Mouse (Mus musculus) limb, embryonic 11.5 days (tissue): ENCODE data around the gene St5. TPM values are rescaled to one million over a fixed set of nuclear protein-coding genes. Genes with fewer than 3 reads are reported as not detected.

Experiments used
- ATAC-seq: fragments of 200-750 bp; cut with Nextera tagmentation; 2 replicates; pipeline ENCODE4 v1.8.0; 2017; ENCODE audit warnings: low read depth; ENCODE audit not compliant: insufficient number of reproducible peaks, low FRiP score, low TSS enrichment
- DNase-seq: peaks from one replicate; pipeline ENCODE4 v3.0.0-alpha.2; 2015; ENCODE audit warnings: low spot score
- H3K27ac ChIP-seq: fragments of 300-500 bp; sonication (generic); replicated peaks from 2 replicates; pipeline ENCODE4 v1.5.1; 2014; ENCODE audit warnings: low read depth, mild to moderate bottlenecking, low read length
- H3K27me3 ChIP-seq: fragments of 300-500 bp; sonication (generic); 2 replicates; pipeline ENCODE4 v1.6.1; 2014; ENCODE audit warnings: mild to moderate bottlenecking, low read length, mixed read lengths; ENCODE audit not compliant: control insufficient read depth, insufficient read depth
- H3K36me3 ChIP-seq: fragments of 300-500 bp; sonication (generic); 2 replicates; pipeline ENCODE4 v1.6.1; 2014; ENCODE audit warnings: mild to moderate bottlenecking, low read length, moderate library complexity, mixed read lengths; ENCODE audit not compliant: control insufficient read depth, insufficient read depth
- H3K4me1 ChIP-seq: fragments of 300-500 bp; sonication (generic); 2 replicates; pipeline ENCODE4 v1.6.1; 2014; ENCODE audit warnings: low read length, mixed read lengths; ENCODE audit not compliant: control insufficient read depth, insufficient read depth
- H3K4me2 ChIP-seq: fragments of 300-500 bp; sonication (generic); 2 replicates; pipeline ENCODE4 v1.6.1; 2014; ENCODE audit warnings: low read depth, mild to moderate bottlenecking, moderate library complexity; ENCODE audit not compliant: severe bottlenecking
- H3K4me3 ChIP-seq: fragments of 300-500 bp; sonication (generic); 2 replicates; pipeline ENCODE4 v1.5.1; 2014; ENCODE audit warnings: low read depth, low read length
- H3K9ac ChIP-seq: fragments of 300-500 bp; sonication (generic); 2 replicates; pipeline ENCODE4 v1.6.1; 2014; ENCODE audit warnings: mild to moderate bottlenecking, low read length
- H3K9me3 ChIP-seq: fragments of 300-500 bp; sonication (generic); 2 replicates; pipeline ENCODE4 v1.6.1; 2016; ENCODE audit warnings: low read length; ENCODE audit not compliant: control insufficient read depth
- WGBS: fragments of 180-500 bp; shearing (Covaris S2); extraction: QIAGEN DNeasy Blood & Tissue Kit; methylation state at CpG from one replicate; pipeline ENCODE4 v1.1.7; 2014; 5-methylcytosine and 5-hydroxymethylcytosine counted together
- polyA plus RNA-seq: library from polyadenylated mRNA; unstranded; fragments of >200 nt; fragmentation: Nextera tagmentation; extraction: Ambion mirVana; gene quantifications from 2 replicates; pipeline ENCODE4 v1.2.1, GENCODE M21; 2014

Gene St5
- polyA plus RNA-seq, 1 experiment from 2014 or later, result 52.3 TPM

DNA sequence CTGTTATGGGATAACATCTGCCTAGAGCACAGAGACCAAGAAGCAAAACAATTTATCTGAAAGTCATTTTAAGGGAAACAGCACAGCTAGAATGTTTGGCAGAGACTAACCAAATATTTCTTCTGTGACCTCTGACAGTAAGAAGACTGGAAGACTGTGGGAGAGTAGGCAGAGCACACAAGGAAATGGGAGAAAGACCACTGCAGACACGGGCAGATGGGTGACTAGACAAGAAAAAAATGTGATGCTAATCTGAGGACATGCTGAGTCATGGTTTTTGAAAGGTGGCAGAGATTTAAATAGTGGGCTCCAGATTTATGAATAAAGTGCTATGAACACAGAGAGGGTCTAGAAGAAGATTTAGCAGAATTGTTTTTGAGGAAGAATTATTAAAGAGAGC is 61.4 kb downstream of the St5 start:
- no peak for DNase-seq
- 68% methylated on average over 1 of the region's 1 CpGs for WGBS

DNA sequence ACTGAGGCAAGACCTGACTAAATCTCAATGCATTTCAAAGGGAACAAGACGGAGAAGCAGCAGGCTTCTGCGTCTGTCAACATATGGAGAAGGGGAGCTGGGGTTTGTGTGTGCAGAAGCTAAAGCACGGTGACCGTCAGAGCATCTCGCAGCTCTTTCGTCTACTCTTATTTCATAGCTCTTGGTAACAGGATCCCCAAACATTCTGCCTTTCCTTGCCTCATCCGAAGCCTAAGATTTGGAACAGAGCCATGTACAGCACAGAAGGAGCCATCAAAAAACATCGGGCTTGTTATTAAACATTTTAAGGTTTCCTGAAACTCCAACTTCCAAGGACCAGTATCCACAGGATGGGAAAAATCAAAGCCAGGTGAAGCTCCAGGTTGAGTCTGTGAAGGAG is 62.3 kb downstream of the St5 start:
- no peaks in the 10 kb centered on the region for H3K27me3 ChIP-seq
- H3K27ac ChIP-seq, result no peak overlapping the region
- ATAC-seq, result no peak
- no peaks in the 10 kb centered on the region for H3K4me1 ChIP-seq
- DNase-seq, result no peak
- H3K36me3 ChIP-seq, result no peaks in the 10 kb centered on the region
- WGBS, result 76% methylated on average over 8 of the region's 8 CpGs
- no peak overlapping the region for H3K4me2 ChIP-seq
- H3K9me3 ChIP-seq, result no peaks in the 10 kb centered on the region
- H3K9ac ChIP-seq, result no peak overlapping the region
- H3K4me3 ChIP-seq, result no peak overlapping the region

More for the DNA sequence above, 61.4 kb downstream of the St5 start:
- Histone ChIP-seq H3K27me3 (no peaks in the 10 kb centered on the region), H3K9ac (no peak overlapping the region), H3K4me1 (no peaks in the 10 kb centered on the region), H3K4me3 (no peak overlapping the region), H3K27ac (no peak overlapping the region), H3K4me2 (no peak overlapping the region), H3K9me3 (no peaks in the 10 kb centered on the region), H3K36me3 (no peaks in the 10 kb centered on the region)
- ATAC-seq, result no peak

DNA sequence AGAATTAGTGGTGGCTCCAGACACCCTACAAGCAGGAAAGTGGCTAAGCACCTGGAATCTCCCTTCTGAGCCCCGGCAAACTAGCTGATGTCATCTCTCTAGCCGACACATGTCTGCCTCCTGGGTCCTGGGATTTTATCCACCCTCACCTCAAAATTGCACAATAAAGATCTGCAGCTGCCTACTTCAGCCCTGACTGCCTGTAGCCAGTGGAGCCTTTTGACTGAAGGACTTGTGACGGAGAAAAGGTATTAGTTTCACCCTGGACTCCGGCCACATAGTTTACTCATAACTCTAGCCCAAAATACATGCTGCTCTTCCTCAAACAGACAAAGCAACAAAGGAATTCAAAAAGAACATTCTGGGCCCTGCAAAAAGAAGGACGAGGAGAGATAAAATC is 66.0 kb downstream of the St5 start:
- WGBS, result 68% methylated on average over 5 of the region's 5 CpGs
- H3K9me3 ChIP-seq, result no peaks in the 10 kb centered on the region
- H3K4me2 ChIP-seq, result no peak overlapping the region
- DNase-seq (no peak), ATAC-seq (no peak)
- no peak overlapping the region for H3K27ac ChIP-seq
- no peak overlapping the region for H3K4me3 ChIP-seq
- no peaks in the 10 kb centered on the region for H3K36me3 ChIP-seq
- no peaks in the 10 kb centered on the region for H3K27me3 ChIP-seq
- H3K9ac ChIP-seq, result no peak overlapping the region
- no peaks in the 10 kb centered on the region; the same call in 1 of the 2 replicates for H3K4me1 ChIP-seq

DNA sequence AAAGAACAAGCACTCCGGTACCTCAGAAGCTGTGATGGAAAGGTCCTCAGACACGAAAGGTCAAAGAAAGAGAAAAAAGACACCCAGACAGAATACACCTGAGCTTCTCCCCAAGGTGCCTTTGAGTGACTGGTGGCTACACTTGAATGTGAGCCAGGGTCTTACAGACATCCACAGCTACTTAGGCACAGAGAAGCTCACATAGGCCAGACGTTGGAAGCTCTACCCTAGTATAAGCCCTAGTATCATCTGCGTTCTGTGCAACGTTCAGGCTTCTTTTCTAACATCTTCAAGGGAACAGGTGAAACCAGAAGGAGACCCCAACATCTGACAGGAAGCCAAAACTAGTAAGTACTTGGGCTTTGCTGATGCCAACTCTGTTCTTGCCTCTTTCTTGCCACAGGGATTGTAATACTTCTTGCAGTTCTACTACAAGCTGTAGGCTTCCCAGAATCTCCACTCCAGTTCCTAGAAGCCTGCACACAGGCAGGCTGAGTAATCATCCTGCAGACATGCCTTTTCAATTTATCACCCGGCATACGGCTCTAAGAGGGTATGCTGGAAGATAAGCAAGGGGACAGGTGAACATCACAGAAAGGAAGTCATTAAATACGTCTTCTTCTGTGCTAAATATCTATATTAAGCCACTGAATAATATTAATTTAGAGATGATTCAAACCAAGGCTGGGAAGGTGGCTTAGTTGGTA is 67.2 kb downstream of the St5 start:
- H3K27me3 ChIP-seq, result no peaks in the 10 kb centered on the region
- no peaks in the 10 kb centered on the region for H3K9me3 ChIP-seq
- H3K4me3 ChIP-seq, result no peak overlapping the region
- H3K36me3 ChIP-seq, result no peaks in the 10 kb centered on the region
- WGBS, result 81% methylated on average over 8 of the region's 8 CpGs
- H3K4me2 ChIP-seq, result no peak overlapping the region
- DNase-seq (no peak), ATAC-seq (no peak)
- H3K9ac ChIP-seq, result no peak overlapping the region
- no peak overlapping the region for H3K27ac ChIP-seq
- no peaks in the 10 kb centered on the region; the same call in 1 of the 2 replicates for H3K4me1 ChIP-seq

DNA sequence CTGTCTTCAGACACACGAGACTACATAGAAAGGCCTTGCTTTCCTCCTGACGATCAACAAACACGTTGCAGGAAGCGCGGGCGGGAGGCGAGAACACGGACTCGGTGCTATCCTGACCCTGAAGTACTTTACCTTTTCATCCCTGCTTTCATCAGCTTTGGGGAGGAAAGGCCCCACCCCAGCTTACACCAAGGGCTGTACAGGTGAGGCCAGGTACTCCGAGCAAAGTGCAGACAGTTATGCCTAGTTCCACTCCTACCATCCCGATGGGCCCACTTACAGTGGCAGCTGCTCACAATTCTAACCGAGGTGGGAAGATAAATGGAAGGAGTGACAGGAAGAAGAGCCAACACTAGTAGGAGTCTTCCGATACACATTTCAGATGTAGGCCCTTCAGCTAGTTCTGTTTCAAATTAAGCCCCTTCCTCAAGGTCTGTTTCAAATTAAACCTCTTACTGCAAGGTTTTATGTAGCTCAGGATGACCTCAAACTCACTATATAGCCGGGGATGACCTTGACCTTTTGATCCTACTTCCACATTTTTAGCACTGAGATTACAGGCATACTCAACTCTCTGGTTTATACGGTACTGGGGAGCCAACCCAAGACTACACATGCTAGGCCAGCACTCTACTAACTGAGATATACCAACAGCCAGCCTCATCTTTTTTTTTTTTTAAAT is 69.9 kb downstream of the St5 start:
- Histone ChIP-seq H3K9ac (no peak overlapping the region), H3K4me1 (no peaks in the 10 kb centered on the region; the same call in 1 of the 2 replicates), H3K4me3 (no peak overlapping the region), H3K27me3 (no peaks in the 10 kb centered on the region), H3K36me3 (no peaks in the 10 kb centered on the region), H3K27ac (no peak overlapping the region), H3K4me2 (no peak overlapping the region), H3K9me3 (no peaks in the 10 kb centered on the region)
- no peak for ATAC-seq
- WGBS, result 45% methylated on average over 15 of the region's 15 CpGs
- DNase-seq, result no peak

DNA sequence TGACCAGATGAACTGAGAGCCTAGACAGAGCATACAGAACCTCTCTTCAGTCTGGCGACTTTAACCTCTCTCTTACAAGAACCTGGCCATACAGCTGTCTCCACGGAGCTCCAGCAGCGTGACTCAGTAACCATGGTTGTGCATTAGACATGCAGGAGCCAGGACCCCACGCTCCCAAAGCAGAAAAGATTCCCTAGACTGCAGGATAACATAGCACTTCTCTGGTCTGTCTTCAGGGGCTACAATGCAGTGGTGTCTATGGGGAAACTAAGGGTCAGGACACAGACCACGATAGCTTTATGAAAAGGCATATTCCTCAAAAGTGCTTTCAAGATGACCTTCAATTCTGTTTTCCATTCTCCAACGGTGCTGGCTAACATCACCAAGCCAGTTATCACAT is 72.1 kb downstream of the St5 start:
- Histone ChIP-seq H3K27ac (no peak overlapping the region), H3K9me3 (no peaks in the 10 kb centered on the region), H3K36me3 (no peaks in the 10 kb centered on the region), H3K4me2 (no peak overlapping the region), H3K4me1 (no peaks in the 10 kb centered on the region; the same call in 1 of the 2 replicates), H3K27me3 (no peaks in the 10 kb centered on the region), H3K9ac (no peak overlapping the region), H3K4me3 (no peak overlapping the region)
- ATAC-seq, result no peak
- 82% methylated on average over 6 of the region's 6 CpGs for WGBS
- no peak for DNase-seq

DNA sequence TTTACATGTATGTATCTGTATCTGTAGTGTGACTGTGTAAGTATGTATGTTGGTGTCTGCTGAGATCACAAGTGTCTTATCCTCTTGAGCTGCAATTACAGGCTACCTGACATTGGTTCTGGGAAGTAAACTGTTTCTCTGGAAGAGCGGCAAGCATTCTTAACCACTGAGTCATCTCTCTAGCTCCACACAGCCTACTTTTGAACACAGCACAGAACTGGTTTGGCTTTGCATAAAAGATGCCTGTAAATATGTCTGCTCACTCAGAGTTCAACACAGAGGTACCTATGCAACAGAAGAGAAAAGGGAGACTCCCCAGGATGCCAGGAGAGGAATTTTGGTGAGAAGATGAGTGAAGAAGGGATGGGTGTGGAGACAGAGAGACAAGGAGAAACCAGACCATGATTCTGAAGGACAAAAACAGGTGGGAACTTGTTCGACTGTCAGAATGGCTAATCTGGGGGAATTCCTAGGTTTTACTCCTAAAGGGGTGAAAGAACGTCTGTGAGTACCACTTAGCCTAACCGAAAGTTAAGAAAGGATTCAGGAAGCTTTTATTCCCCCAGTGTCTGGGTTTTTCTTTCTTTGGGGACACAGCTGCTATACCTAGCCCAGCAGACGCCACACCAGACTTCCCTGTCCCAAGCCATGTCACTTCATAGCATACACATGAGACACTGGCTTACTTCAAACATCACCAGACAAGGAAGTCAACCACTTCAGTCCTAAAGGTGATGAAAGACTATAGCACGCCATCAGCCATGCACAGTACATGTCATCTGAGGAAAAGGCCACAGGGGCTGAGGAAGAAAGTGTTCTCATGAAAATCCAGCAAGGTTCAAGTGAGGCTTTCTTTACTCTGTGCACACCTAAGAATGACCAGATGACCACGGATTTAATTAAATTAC is 73.3 kb downstream of the St5 start:
- H3K27me3 ChIP-seq, result no peaks in the 10 kb centered on the region
- no peak overlapping the region for H3K4me3 ChIP-seq
- 82% methylated on average over 7 of the region's 7 CpGs for WGBS
- no peaks in the 10 kb centered on the region for H3K9me3 ChIP-seq
- ATAC-seq, result no peak
- H3K4me1 ChIP-seq, result no peaks in the 10 kb centered on the region; the same call in 1 of the 2 replicates
- no peak overlapping the region for H3K27ac ChIP-seq
- no peak overlapping the region for H3K9ac ChIP-seq
- no peak overlapping the region for H3K4me2 ChIP-seq
- DNase-seq, result no peak
- H3K36me3 ChIP-seq, result no peaks in the 10 kb centered on the region

DNA sequence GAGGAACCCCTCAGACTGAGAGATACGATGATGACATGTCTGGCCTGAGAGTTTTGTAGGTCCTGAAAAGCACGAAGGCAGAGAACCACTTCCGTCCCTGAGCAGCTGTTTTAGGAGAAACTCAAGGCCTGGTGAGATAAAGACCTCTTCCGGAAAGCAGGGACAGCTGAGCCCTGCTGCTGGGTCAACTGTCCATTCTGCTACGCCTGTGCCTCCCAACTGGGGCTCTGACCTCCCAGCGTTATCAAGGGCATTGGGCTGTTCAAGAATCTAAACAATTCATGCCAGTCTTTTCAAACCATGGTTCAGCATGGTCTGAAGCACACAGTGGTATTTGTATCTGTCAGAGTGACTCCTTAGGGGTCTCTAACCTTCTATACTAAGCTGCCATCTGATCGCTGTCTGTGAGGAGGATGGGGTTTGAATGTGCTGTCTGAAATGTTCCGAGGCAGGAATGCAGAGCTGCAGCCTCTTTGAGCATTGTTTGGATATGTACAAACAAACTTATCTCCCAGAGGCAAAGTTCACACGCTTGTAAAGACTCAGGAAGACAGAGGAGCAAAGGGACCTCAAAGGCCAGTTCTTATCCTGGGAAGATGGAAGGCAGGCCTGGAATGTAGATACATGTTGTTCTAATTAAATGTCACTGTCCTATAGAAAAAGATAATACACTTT is 74.3 kb downstream of the St5 start:
- no peak for DNase-seq
- 72% methylated on average over 9 of the region's 9 CpGs for WGBS
- Histone ChIP-seq H3K9ac (no peak overlapping the region), H3K27me3 (no peaks in the 10 kb centered on the region), H3K4me1 (no peaks in the 10 kb centered on the region; the same call in 1 of the 2 replicates), H3K27ac (no peak overlapping the region), H3K4me3 (no peak overlapping the region), H3K9me3 (no peaks in the 10 kb centered on the region), H3K36me3 (no peaks in the 10 kb centered on the region), H3K4me2 (no peak overlapping the region)
- ATAC-seq, result no peak
